7 mouse cellular contexts compared by ENCODE assay signal in genomic region chr7:98838729-98839141, GRCm38 (mm10). TPM values are rescaled to one million over a fixed set of nuclear protein-coding genes. Genes with fewer than 3 reads are reported as not detected.
DNase-seq lines count a peak whose midpoint lies in the region; ATAC-seq lines count a peak whose summit lies in the region.

No protein-coding gene starts in this region.

- H3K27ac ChIP-seq in heart, embryonic 16.5 days (ENCODE audit: low read length): no peak overlapping the region
- peak overlapping the region; percentile 81 for H3K27ac ChIP-seq in limb, embryonic 10.5 days
- no peak overlapping the region for H3K27ac ChIP-seq in midbrain, embryonic 13.5 days

- H3K4me1 ChIP-seq in heart, embryonic 16.5 days (ENCODE audit: control insufficient read depth, insufficient read depth, low read length): peaks cover 57% of the 10 kb centered on the region
- peaks cover 98% of the 10 kb centered on the region for H3K4me1 ChIP-seq in limb, embryonic 10.5 days
- H3K4me1 ChIP-seq in midbrain, embryonic 13.5 days (replicated peaks): peaks cover 60% of the 10 kb centered on the region

- peak overlapping the region; percentile 97 for H3K4me2 ChIP-seq in heart, embryonic 16.5 days (ENCODE audit: low read depth, low read length)
- H3K4me2 ChIP-seq in midbrain, embryonic 13.5 days (replicated peaks): peak overlapping the region; percentile 86

- peak; percentile 60 to 64 for DNase-seq in urinary bladder, adult 18-20 months (ENCODE audit: low spot score in 2 of 2)
- no peak for DNase-seq in urinary bladder, postnatal 10 days (ENCODE audit: low spot score)
- peak; percentile 79 for DNase-seq in embryo, embryonic 10.5 days (ENCODE audit: low spot score)
- DNase-seq in limb, embryonic 10.5 days (ENCODE audit: low spot score): peak; percentile 84
- peak; percentile 82 for DNase-seq in thymus, postnatal 4 days

- WGBS in heart, embryonic 16.5 days: under 1% methylated on average over 48 of the region's 48 CpGs
- WGBS in limb, embryonic 10.5 days: under 1% methylated on average over 48 of the region's 48 CpGs
- under 1% methylated on average over 48 of the region's 48 CpGs for WGBS in midbrain, embryonic 13.5 days

- H3K9me3 ChIP-seq in heart, embryonic 16.5 days (replicated peaks; ENCODE audit: control insufficient read depth, low read length): no peaks in the 10 kb centered on the region
- no peaks in the 10 kb centered on the region for H3K9me3 ChIP-seq in limb, embryonic 10.5 days (replicated peaks)
- H3K9me3 ChIP-seq in midbrain, embryonic 13.5 days: no peaks in the 10 kb centered on the region

- peak overlapping the region; percentile 66 for H3K4me3 ChIP-seq in heart, embryonic 16.5 days (ENCODE audit: low read length)
- peak overlapping the region; percentile 67 for H3K4me3 ChIP-seq in limb, embryonic 10.5 days
- H3K4me3 ChIP-seq in midbrain, embryonic 13.5 days (replicated peaks): peak overlapping the region; percentile 51

- peaks cover 23% of the 10 kb centered on the region for H3K27me3 ChIP-seq in heart, embryonic 16.5 days (ENCODE audit: control insufficient read depth, insufficient read depth, low read length)
- H3K27me3 ChIP-seq in limb, embryonic 10.5 days (ENCODE audit: low read depth, poor library complexity, severe bottlenecking): peaks cover 100% of the 10 kb centered on the region
- peaks cover 97% of the 10 kb centered on the region for H3K27me3 ChIP-seq in midbrain, embryonic 13.5 days

- peak overlapping the region; percentile 72 for H3K9ac ChIP-seq in heart, embryonic 16.5 days (ENCODE audit: low read length)
- H3K9ac ChIP-seq in midbrain, embryonic 13.5 days (replicated peaks): peak overlapping the region; percentile 60

- ATAC-seq in heart, embryonic 16.5 days (replicated peaks; ENCODE audit: extremely low read depth, insufficient read depth, low FRiP score): peak; percentile 49
- ATAC-seq in midbrain, embryonic 13.5 days: peak; percentile 50

- H3K36me3 ChIP-seq in heart, embryonic 16.5 days (ENCODE audit: control insufficient read depth, insufficient read depth): no peaks in the 10 kb centered on the region
- H3K36me3 ChIP-seq in limb, embryonic 10.5 days: no peaks in the 10 kb centered on the region
- H3K36me3 ChIP-seq in midbrain, embryonic 13.5 days: no peaks in the 10 kb centered on the region

RNA-seq across cellular contexts. Expression of gene Wnt11, which starts 3.8 kb away (rescaled TPM):
- polyA plus RNA-seq in heart, embryonic 16.5 days (2015; fragmentation: Nextera tagmentation; extraction: Ambion mirVana): 7.8 and 9.8 TPM in 2 replicates
- 10.3 and 19.3 TPM in 2 replicates for polyA plus RNA-seq in limb, embryonic 10.5 days (2016; fragmentation: Nextera tagmentation; extraction: Ambion mirVana)
- polyA plus RNA-seq in midbrain, embryonic 13.5 days (2015; fragmentation: Nextera tagmentation; extraction: Ambion mirVana): 0.55 and 0.69 TPM in 2 replicates
